Mouse (Mus musculus) central nervous system, embryonic 18 days (tissue): Measurements from ENCODE around the gene Map2. TPM values are rescaled to one million over a fixed set of nuclear protein-coding genes. Genes with fewer than 3 reads are reported as not detected.

ENCODE experiments used
- polyA plus RNA-seq: library from polyadenylated mRNA; depleted of rRNA; stranded (reverse); fragments of >200 nt; gene quantifications from 2 replicates; pipeline ENCODE4 v1.2.3, GENCODE M21; 2012; rRNA removed

Map2 gene
- polyA plus RNA-seq = 463 and 479 TPM in 2 replicates

DNA sequence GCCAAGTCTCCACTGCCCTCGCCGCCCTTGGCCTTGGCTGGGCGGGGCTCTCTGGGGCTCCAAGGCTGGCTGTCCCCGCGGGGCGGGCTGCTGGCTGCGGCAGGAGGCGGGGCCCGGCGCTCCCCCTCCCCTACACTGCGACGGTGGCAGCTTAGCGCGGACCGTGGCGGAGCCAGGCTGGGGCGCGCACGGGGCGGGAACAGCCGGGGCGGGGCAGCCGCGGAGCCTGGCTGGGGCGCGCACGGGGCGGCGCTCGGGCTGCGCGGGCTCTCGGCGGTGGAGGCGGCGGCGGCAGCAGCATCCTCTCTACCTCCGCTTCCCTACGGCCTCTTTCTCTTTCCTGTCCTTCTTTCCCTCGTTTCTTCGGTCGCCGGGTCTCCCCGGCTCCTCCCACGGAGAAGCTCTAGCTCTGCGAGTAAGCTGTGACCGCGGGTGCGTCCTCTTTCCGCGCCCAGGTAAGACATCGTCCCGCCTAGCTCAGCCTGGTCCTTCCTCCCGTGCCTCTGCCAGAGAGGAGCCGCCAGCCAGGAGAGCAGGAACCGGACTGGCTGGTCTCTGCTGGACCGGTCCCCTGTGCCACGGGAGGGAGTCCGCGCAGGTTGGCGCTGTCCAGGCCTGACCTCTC, at the start of gene Map2:
Gene Map2, plus strand, starts transcription at position 233 of the 625 bp plus-strand sequence.

GRCm38 (mm10) chr1:66467821-66468703, 293.0 kb downstream of the Map2 start, which contains the start of gene Unc80:
Unc80 (plus strand) TSS chr1:66468367.

Other genes with a start within 250 kb of the Map2 start
- gene Crygf, start 248.8 kb upstream of the Map2 start, polyA plus RNA-seq = not detected in 2 replicates